Mouse (Mus musculus): ENCODE data around the gene Utp6. TPM values are rescaled to one million over a fixed set of nuclear protein-coding genes. Genes with fewer than 3 reads are reported as not detected.

Utp6 gene
- polyA plus RNA-seq, 1 experiment = 17.5 TPM

- peaks cover 53% of the 10 kb centered on the region for H3K36me3 ChIP-seq (ENCODE audit: control insufficient read depth, insufficient read depth)
- TF ChIP-seq MYOD1 (IDR thresholded peaks at IDR 0.05; ENCODE audit: control insufficient read depth in 1 of 3, insufficient read length in 2 of 3, low read depth in 2 of 3) (no peak), SRF (IDR thresholded peaks at IDR 0.05; ENCODE audit: control insufficient read depth, insufficient read length, low read depth) (no peak), REST (IDR thresholded peaks at IDR 0.05; ENCODE audit: insufficient read depth, insufficient read length) (no peak), POLR2AphosphoS2 (IDR thresholded peaks at IDR 0.05; ENCODE audit: insufficient read length, low read depth) (no peak), MYOG (IDR thresholded peaks at IDR 0.05; ENCODE audit: control insufficient read depth in 1 of 3, insufficient read depth in 1 of 3, insufficient read length in 2 of 3, low read depth in 2 of 3) (no peak), POLR2A (IDR thresholded peaks at IDR 0.05; ENCODE audit: insufficient read length, low read depth) (no peak), CEBPB (IDR thresholded peaks at IDR 0.05; ENCODE audit: insufficient read depth, poor library complexity, severe bottlenecking) (no peak)
- H3K4me3 ChIP-seq = no peak overlapping the region
- H3K79me2 ChIP-seq (ENCODE audit: control insufficient read depth, insufficient read depth) = no peaks in the 10 kb centered on the region
- H3K27me3 ChIP-seq (ENCODE audit: control insufficient read depth, insufficient read depth, insufficient read length) = no peaks in the 10 kb centered on the region
- no peak overlapping the region for H3ac ChIP-seq (ENCODE audit: control insufficient read depth, insufficient read length)
- no peak overlapping the region for H3K4me2 ChIP-seq (ENCODE audit: low read depth)
Observed at GRCm38 (mm10) chr11:79947265-79947664, 14.9 kb downstream of the Utp6 start.

- Histone ChIP-seq H3K4me2 (ENCODE audit: low read depth) (no peak overlapping the region), H3K79me2 (ENCODE audit: control insufficient read depth, insufficient read depth) (no peaks in the 10 kb centered on the region), H3K27me3 (ENCODE audit: control insufficient read depth, insufficient read depth, insufficient read length) (no peaks in the 10 kb centered on the region), H3ac (ENCODE audit: control insufficient read depth, insufficient read length) (no peak overlapping the region), H3K36me3 (ENCODE audit: control insufficient read depth, insufficient read depth) (peaks cover 59% of the 10 kb centered on the region), H3K4me3 (no peak overlapping the region)
- TF ChIP-seq MYOG (IDR thresholded peaks at IDR 0.05; ENCODE audit: control insufficient read depth in 1 of 3, insufficient read depth in 1 of 3, insufficient read length in 2 of 3, low read depth in 2 of 3) (no peak), USF1 (IDR thresholded peaks at IDR 0.05; ENCODE audit: low read depth) (no peak), REST (IDR thresholded peaks at IDR 0.05; ENCODE audit: insufficient read depth, insufficient read length) (no peak), MAX (IDR thresholded peaks at IDR 0.05; ENCODE audit: low read depth) (no peak)
Observed at GRCm38 (mm10) chr11:79943601-79944000, 18.6 kb downstream of the Utp6 start.

GRCm38 (mm10) chr11:79943136-79943535 is 19.1 kb downstream of the Utp6 start:
- TF ChIP-seq REST (IDR thresholded peaks at IDR 0.05; ENCODE audit: insufficient read depth, insufficient read length) (no peak), POLR2AphosphoS2 (IDR thresholded peaks at IDR 0.05; ENCODE audit: insufficient read length, low read depth) (no peak), E2F4 (IDR thresholded peaks at IDR 0.05; ENCODE audit: insufficient read depth) (no peak), CEBPB (IDR thresholded peaks at IDR 0.05; ENCODE audit: insufficient read depth, poor library complexity, severe bottlenecking) (no peak), USF1 (IDR thresholded peaks at IDR 0.05; ENCODE audit: low read depth) (no peak), SRF (IDR thresholded peaks at IDR 0.05; ENCODE audit: control insufficient read depth, insufficient read length, low read depth) (no peak), MYOD1 (IDR thresholded peaks at IDR 0.05; ENCODE audit: control insufficient read depth in 1 of 3, insufficient read length in 2 of 3, low read depth in 2 of 3) (no peak), POLR2A (IDR thresholded peaks at IDR 0.05; ENCODE audit: insufficient read length, low read depth) (no peak), TCF12 (IDR thresholded peaks at IDR 0.05; ENCODE audit: insufficient read depth, poor library complexity, severe bottlenecking) (no peak), TCF3 (IDR thresholded peaks at IDR 0.05; ENCODE audit: insufficient read length, low read depth) (no peak), MAX (IDR thresholded peaks at IDR 0.05; ENCODE audit: low read depth) (no peak), MYOG (IDR thresholded peaks at IDR 0.05; ENCODE audit: control insufficient read depth in 1 of 3, insufficient read depth in 1 of 3, insufficient read length in 2 of 3, low read depth in 2 of 3) (no peak)
- Histone ChIP-seq H3K79me2 (ENCODE audit: control insufficient read depth, insufficient read depth) (no peaks in the 10 kb centered on the region), H3ac (ENCODE audit: control insufficient read depth, insufficient read length) (no peak overlapping the region), H3K27me3 (ENCODE audit: control insufficient read depth, insufficient read depth, insufficient read length) (no peaks in the 10 kb centered on the region), H3K4me2 (ENCODE audit: low read depth) (no peak overlapping the region), H3K4me3 (no peak overlapping the region), H3K36me3 (ENCODE audit: control insufficient read depth, insufficient read depth) (peaks cover 58% of the 10 kb centered on the region)

GRCm38 (mm10) chr11:79935766-79936165 is 26.4 kb downstream of the Utp6 start:
- H3K27me3 ChIP-seq (ENCODE audit: control insufficient read depth, insufficient read depth, insufficient read length) = no peaks in the 10 kb centered on the region
- TF ChIP-seq MYOD1 (IDR thresholded peaks at IDR 0.05; ENCODE audit: control insufficient read depth in 1 of 3, insufficient read length in 2 of 3, low read depth in 2 of 3) = no peak
- TF ChIP-seq SRF (IDR thresholded peaks at IDR 0.05; ENCODE audit: control insufficient read depth, insufficient read length, low read depth) = no peak
- no peak for TF ChIP-seq CEBPB (IDR thresholded peaks at IDR 0.05; ENCODE audit: insufficient read depth, poor library complexity, severe bottlenecking)
- no peak for TF ChIP-seq REST (IDR thresholded peaks at IDR 0.05; ENCODE audit: insufficient read depth, insufficient read length)
- no peak for TF ChIP-seq POLR2AphosphoS2 (IDR thresholded peaks at IDR 0.05; ENCODE audit: insufficient read length, low read depth)
- no peak for TF ChIP-seq E2F4 (IDR thresholded peaks at IDR 0.05; ENCODE audit: insufficient read depth)
- no peak for TF ChIP-seq MYOG (IDR thresholded peaks at IDR 0.05; ENCODE audit: control insufficient read depth in 1 of 3, insufficient read depth in 1 of 3, insufficient read length in 2 of 3, low read depth in 2 of 3)
- no peak for TF ChIP-seq MAX (IDR thresholded peaks at IDR 0.05; ENCODE audit: low read depth)
- TF ChIP-seq POLR2A (IDR thresholded peaks at IDR 0.05; ENCODE audit: insufficient read length, low read depth) = no peak
- TF ChIP-seq USF1 (IDR thresholded peaks at IDR 0.05; ENCODE audit: low read depth) = no peak
- TF ChIP-seq TCF3 (IDR thresholded peaks at IDR 0.05; ENCODE audit: insufficient read length, low read depth) = no peak
- TF ChIP-seq TCF12 (IDR thresholded peaks at IDR 0.05; ENCODE audit: insufficient read depth, poor library complexity, severe bottlenecking) = no peak
- H3K79me2 ChIP-seq (ENCODE audit: control insufficient read depth, insufficient read depth) = no peaks in the 10 kb centered on the region
- H3ac ChIP-seq (ENCODE audit: control insufficient read depth, insufficient read length) = no peak overlapping the region
- H3K36me3 ChIP-seq (ENCODE audit: control insufficient read depth, insufficient read depth) = peaks cover 40% of the 10 kb centered on the region
- H3K4me3 ChIP-seq = no peak overlapping the region
- H3K4me2 ChIP-seq (ENCODE audit: low read depth) = no peak overlapping the region

- H3K4me2 ChIP-seq (ENCODE audit: low read depth) = no peak overlapping the region
- H3K36me3 ChIP-seq (ENCODE audit: control insufficient read depth, insufficient read depth) = no peaks in the 10 kb centered on the region
- no peaks in the 10 kb centered on the region for H3K79me2 ChIP-seq (ENCODE audit: control insufficient read depth, insufficient read depth)
- H3K4me3 ChIP-seq = no peak overlapping the region
- no peak overlapping the region for H3ac ChIP-seq (ENCODE audit: control insufficient read depth, insufficient read length)
- no peak for TF ChIP-seq TCF3 (IDR thresholded peaks at IDR 0.05; ENCODE audit: insufficient read length, low read depth)
- TF ChIP-seq POLR2AphosphoS2 (IDR thresholded peaks at IDR 0.05; ENCODE audit: insufficient read length, low read depth) = no peak
- no peak for TF ChIP-seq REST (IDR thresholded peaks at IDR 0.05; ENCODE audit: insufficient read depth, insufficient read length)
- TF ChIP-seq E2F4 (IDR thresholded peaks at IDR 0.05; ENCODE audit: insufficient read depth) = no peak
- TF ChIP-seq TCF12 (IDR thresholded peaks at IDR 0.05; ENCODE audit: insufficient read depth, poor library complexity, severe bottlenecking) = no peak
- no peak for TF ChIP-seq USF1 (IDR thresholded peaks at IDR 0.05; ENCODE audit: low read depth)
- no peak for TF ChIP-seq MYOG (IDR thresholded peaks at IDR 0.05; ENCODE audit: control insufficient read depth in 1 of 3, insufficient read depth in 1 of 3, insufficient read length in 2 of 3, low read depth in 2 of 3)
- TF ChIP-seq POLR2A (IDR thresholded peaks at IDR 0.05; ENCODE audit: insufficient read length, low read depth) = no peak
- TF ChIP-seq CEBPB (IDR thresholded peaks at IDR 0.05; ENCODE audit: insufficient read depth, poor library complexity, severe bottlenecking) = no peak
- no peaks in the 10 kb centered on the region for H3K27me3 ChIP-seq (ENCODE audit: control insufficient read depth, insufficient read depth, insufficient read length)
Observed at GRCm38 (mm10) chr11:79922766-79923165, 39.4 kb downstream of the Utp6 start.

All from myocyte (in vitro differentiated cells).